Mouse (Mus musculus): ENCODE measurements around the gene Tgoln1.

DNA sequence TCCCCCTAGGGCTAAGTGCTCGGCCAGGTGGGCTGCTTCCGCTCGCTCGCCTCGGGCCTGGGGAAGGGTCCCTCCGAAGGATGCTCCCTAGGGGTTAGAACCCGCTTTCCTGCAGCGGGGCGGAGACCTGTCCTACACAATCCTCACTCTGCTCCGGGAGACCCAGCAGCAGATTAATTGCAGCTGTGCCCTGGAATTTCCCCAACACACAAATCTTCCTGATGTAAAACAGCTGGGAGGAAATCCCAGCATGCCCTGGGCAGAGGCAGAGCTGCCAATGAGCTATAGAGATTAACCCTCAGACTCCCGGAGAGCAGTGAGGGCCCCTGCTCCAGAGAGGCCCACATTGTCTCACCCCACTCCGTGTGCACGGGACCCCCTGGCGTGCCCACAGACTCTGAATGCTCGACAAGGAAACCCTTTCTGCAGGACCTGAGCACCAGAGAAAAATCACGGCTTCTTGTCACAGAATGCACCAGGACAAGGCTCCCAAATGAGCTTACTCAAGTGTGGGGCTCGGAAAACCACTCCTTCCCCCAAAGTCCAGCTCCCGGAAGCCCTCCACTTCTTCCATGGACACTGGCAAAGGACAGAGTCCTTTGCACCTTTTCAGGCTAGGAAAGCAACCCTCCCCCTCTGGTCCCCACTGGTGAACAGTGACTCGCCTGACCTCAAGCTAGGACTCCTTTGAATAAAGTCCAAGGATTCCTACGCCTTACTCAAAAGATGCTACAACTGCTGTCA is 38.7 kb upstream of the Tgoln1 start:
- TF ChIP-seq CTCF (IDR thresholded peaks at IDR 0.05; ENCODE audit: low read depth, low read length): no peak
- no peak for TF ChIP-seq POLR2A (IDR thresholded peaks at IDR 0.05; ENCODE audit: extremely low read depth, insufficient read depth, low read length)
